Mouse (Mus musculus): ENCODE measurements around the gene Fxyd3. TPM values are rescaled to one million over a fixed set of nuclear protein-coding genes. Genes with fewer than 3 reads are reported as not detected.

Fxyd3 gene
- polyA plus RNA-seq, 1 experiment from 2014 or later = 19.0 TPM

- H3K9me3 ChIP-seq (ENCODE audit: low read length) = no peaks in the 10 kb centered on the region
- H3K4me3 ChIP-seq (ENCODE audit: low read length) = no peak overlapping the region
- no peaks in the 10 kb centered on the region for H3K36me3 ChIP-seq (ENCODE audit: insufficient read depth, low read length)
- 0 out of 2 replicates have a peak, but pooled peaks cover 3% of the 10 kb centered on the region for H3K4me1 ChIP-seq (ENCODE audit: insufficient read depth, low read length)
- H3K27me3 ChIP-seq (ENCODE audit: insufficient read depth, low read length) = peaks cover 10% of the 10 kb centered on the region; the same call in 1 of the 2 replicates
- ATAC-seq (ENCODE audit: low FRiP score, low TSS enrichment) = no peak
- WGBS = 73% methylated on average over 14 of the region's 14 CpGs
- no peak overlapping the region for H3K27ac ChIP-seq (ENCODE audit: low read length)
- no peak overlapping the region for H3K9ac ChIP-seq (replicated peaks; ENCODE audit: low read length)
- no peak overlapping the region for H3K4me2 ChIP-seq (replicated peaks; ENCODE audit: low read depth, low read length)
Observed at GRCm38 (mm10) chr7:31100786-31101185, 24.3 kb upstream of the Fxyd3 start.

- Histone ChIP-seq H3K9ac (replicated peaks; ENCODE audit: low read length) (no peak overlapping the region), H3K4me2 (replicated peaks; ENCODE audit: low read depth, low read length) (no peak overlapping the region), H3K4me1 (ENCODE audit: insufficient read depth, low read length) (0 out of 2 replicates have a peak, but pooled peaks cover 3% of the 10 kb centered on the region), H3K27me3 (ENCODE audit: insufficient read depth, low read length) (peaks cover 10% of the 10 kb centered on the region; the same call in 1 of the 2 replicates), H3K36me3 (ENCODE audit: insufficient read depth, low read length) (no peaks in the 10 kb centered on the region), H3K9me3 (ENCODE audit: low read length) (no peaks in the 10 kb centered on the region), H3K27ac (ENCODE audit: low read length) (no peak overlapping the region), H3K4me3 (ENCODE audit: low read length) (no peak overlapping the region)
- WGBS = 87% methylated on average over 6 of the region's 6 CpGs
- ATAC-seq (ENCODE audit: low FRiP score, low TSS enrichment) = no peak
Observed at GRCm38 (mm10) chr7:31099612-31099982, 23.1 kb upstream of the Fxyd3 start.

GRCm38 (mm10) chr7:31098697-31099611 is 22.4 kb upstream of the Fxyd3 start:
- H3K9ac ChIP-seq (replicated peaks; ENCODE audit: low read length) = no peak overlapping the region
- no peaks in the 10 kb centered on the region for H3K36me3 ChIP-seq (ENCODE audit: insufficient read depth, low read length)
- no peak overlapping the region for H3K4me3 ChIP-seq (ENCODE audit: low read length)
- 0 out of 2 replicates have a peak, but pooled peaks cover 3% of the 10 kb centered on the region for H3K4me1 ChIP-seq (ENCODE audit: insufficient read depth, low read length)
- no peak overlapping the region for H3K4me2 ChIP-seq (replicated peaks; ENCODE audit: low read depth, low read length)
- peaks cover 6% of the 10 kb centered on the region; the same call in 1 of the 2 replicates for H3K27me3 ChIP-seq (ENCODE audit: insufficient read depth, low read length)
- H3K27ac ChIP-seq (ENCODE audit: low read length) = no peak overlapping the region
- ATAC-seq (ENCODE audit: low FRiP score, low TSS enrichment) = no peak
- H3K9me3 ChIP-seq (ENCODE audit: low read length) = no peaks in the 10 kb centered on the region
- 79% methylated on average over 22 of the region's 22 CpGs for WGBS

GRCm38 (mm10) chr7:31097583-31098248 is 21.2 kb upstream of the Fxyd3 start:
- Histone ChIP-seq H3K27me3 (ENCODE audit: insufficient read depth, low read length) (0 out of 2 replicates have a peak, but pooled peaks cover 3% of the 10 kb centered on the region), H3K4me1 (ENCODE audit: insufficient read depth, low read length) (0 out of 2 replicates have a peak, but pooled peaks cover 3% of the 10 kb centered on the region), H3K27ac (ENCODE audit: low read length) (no peak overlapping the region), H3K4me3 (ENCODE audit: low read length) (peak overlapping the region; percentile 24), H3K9me3 (ENCODE audit: low read length) (no peaks in the 10 kb centered on the region), H3K36me3 (ENCODE audit: insufficient read depth, low read length) (no peaks in the 10 kb centered on the region), H3K4me2 (replicated peaks; ENCODE audit: low read depth, low read length) (peak overlapping the region; percentile 46), H3K9ac (replicated peaks; ENCODE audit: low read length) (peak overlapping the region; percentile 35; the same call in 1 of the 2 replicates)
- 32% methylated on average over 19 of the region's 20 CpGs for WGBS
- ATAC-seq (ENCODE audit: low FRiP score, low TSS enrichment) = peak; percentile 95

GRCm38 (mm10) chr7:31096892-31097564 is 20.5 kb upstream of the Fxyd3 start:
- Histone ChIP-seq H3K27me3 (ENCODE audit: insufficient read depth, low read length) (no peaks in the 10 kb centered on the region), H3K4me1 (ENCODE audit: insufficient read depth, low read length) (0 out of 2 replicates have a peak, but pooled peaks cover 3% of the 10 kb centered on the region), H3K4me2 (replicated peaks; ENCODE audit: low read depth, low read length) (no peak overlapping the region), H3K9me3 (ENCODE audit: low read length) (no peaks in the 10 kb centered on the region), H3K36me3 (ENCODE audit: insufficient read depth, low read length) (no peaks in the 10 kb centered on the region), H3K4me3 (ENCODE audit: low read length) (no peak overlapping the region), H3K27ac (ENCODE audit: low read length) (no peak overlapping the region), H3K9ac (replicated peaks; ENCODE audit: low read length) (no peak overlapping the region)
- no peak for ATAC-seq (ENCODE audit: low FRiP score, low TSS enrichment)
- WGBS = 73% methylated on average over 9 of the region's 9 CpGs

- Histone ChIP-seq H3K27ac (ENCODE audit: low read length) (no peak overlapping the region), H3K4me1 (ENCODE audit: insufficient read depth, low read length) (0 out of 2 replicates have a peak, but pooled peaks cover 3% of the 10 kb centered on the region), H3K4me2 (replicated peaks; ENCODE audit: low read depth, low read length) (no peak overlapping the region), H3K36me3 (ENCODE audit: insufficient read depth, low read length) (no peaks in the 10 kb centered on the region), H3K4me3 (ENCODE audit: low read length) (no peak overlapping the region), H3K9ac (replicated peaks; ENCODE audit: low read length) (no peak overlapping the region), H3K9me3 (ENCODE audit: low read length) (no peaks in the 10 kb centered on the region), H3K27me3 (ENCODE audit: insufficient read depth, low read length) (no peaks in the 10 kb centered on the region)
- no peak for ATAC-seq (ENCODE audit: low FRiP score, low TSS enrichment)
- 30% methylated on average over 12 of the region's 12 CpGs for WGBS
Observed at GRCm38 (mm10) chr7:31094774-31095501, 18.4 kb upstream of the Fxyd3 start.

- Histone ChIP-seq H3K4me2 (replicated peaks; ENCODE audit: low read depth, low read length) (no peak overlapping the region), H3K27ac (ENCODE audit: low read length) (no peak overlapping the region), H3K9ac (replicated peaks; ENCODE audit: low read length) (no peak overlapping the region), H3K9me3 (ENCODE audit: low read length) (no peaks in the 10 kb centered on the region), H3K36me3 (ENCODE audit: insufficient read depth, low read length) (no peaks in the 10 kb centered on the region), H3K4me1 (ENCODE audit: insufficient read depth, low read length) (0 out of 2 replicates have a peak, but pooled peaks cover 6% of the 10 kb centered on the region), H3K27me3 (ENCODE audit: insufficient read depth, low read length) (no peaks in the 10 kb centered on the region), H3K4me3 (ENCODE audit: low read length) (no peak overlapping the region)
- no peak for ATAC-seq (ENCODE audit: low FRiP score, low TSS enrichment)
- WGBS = 51% methylated on average over 2 of the region's 2 CpGs
Observed at GRCm38 (mm10) chr7:31089721-31090120, 13.2 kb upstream of the Fxyd3 start.

GRCm38 (mm10) chr7:31088206-31088605 is 11.7 kb upstream of the Fxyd3 start:
- H3K27ac ChIP-seq (ENCODE audit: low read length) = no peak overlapping the region
- 0 out of 2 replicates have a peak, but pooled peaks cover 13% of the 10 kb centered on the region for H3K4me1 ChIP-seq (ENCODE audit: insufficient read depth, low read length)
- H3K9ac ChIP-seq (replicated peaks; ENCODE audit: low read length) = no peak overlapping the region
- H3K36me3 ChIP-seq (ENCODE audit: insufficient read depth, low read length) = no peaks in the 10 kb centered on the region
- H3K9me3 ChIP-seq (ENCODE audit: low read length) = no peaks in the 10 kb centered on the region
- H3K4me3 ChIP-seq (ENCODE audit: low read length) = no peak overlapping the region
- no peak for ATAC-seq (ENCODE audit: low FRiP score, low TSS enrichment)
- H3K4me2 ChIP-seq (replicated peaks; ENCODE audit: low read depth, low read length) = no peak overlapping the region
- no peaks in the 10 kb centered on the region for H3K27me3 ChIP-seq (ENCODE audit: insufficient read depth, low read length)
- WGBS = 65% methylated on average over 3 of the region's 3 CpGs

- no peak overlapping the region for H3K27ac ChIP-seq (ENCODE audit: low read length)
- H3K9me3 ChIP-seq (ENCODE audit: low read length) = no peaks in the 10 kb centered on the region
- no peak overlapping the region for H3K4me3 ChIP-seq (ENCODE audit: low read length)
- no peak overlapping the region for H3K9ac ChIP-seq (replicated peaks; ENCODE audit: low read length)
- no peaks in the 10 kb centered on the region for H3K36me3 ChIP-seq (ENCODE audit: insufficient read depth, low read length)
- WGBS = 26% methylated on average over 2 of the region's 2 CpGs
- no peaks in the 10 kb centered on the region for H3K27me3 ChIP-seq (ENCODE audit: insufficient read depth, low read length)
- 0 out of 2 replicates have a peak, but pooled peaks cover 13% of the 10 kb centered on the region for H3K4me1 ChIP-seq (ENCODE audit: insufficient read depth, low read length)
- H3K4me2 ChIP-seq (replicated peaks; ENCODE audit: low read depth, low read length) = no peak overlapping the region
- no peak for ATAC-seq (ENCODE audit: low FRiP score, low TSS enrichment)
Observed at GRCm38 (mm10) chr7:31087262-31087661, 10.8 kb upstream of the Fxyd3 start.

All from kidney, embryonic 16.5 days (tissue).